Mouse (Mus musculus): ENCODE results near the gene Trpm8.
A peak's percentile ranks its signal among the peaks of the same experiment; 100 is the strongest.

The Trpm8 gene

DNA sequence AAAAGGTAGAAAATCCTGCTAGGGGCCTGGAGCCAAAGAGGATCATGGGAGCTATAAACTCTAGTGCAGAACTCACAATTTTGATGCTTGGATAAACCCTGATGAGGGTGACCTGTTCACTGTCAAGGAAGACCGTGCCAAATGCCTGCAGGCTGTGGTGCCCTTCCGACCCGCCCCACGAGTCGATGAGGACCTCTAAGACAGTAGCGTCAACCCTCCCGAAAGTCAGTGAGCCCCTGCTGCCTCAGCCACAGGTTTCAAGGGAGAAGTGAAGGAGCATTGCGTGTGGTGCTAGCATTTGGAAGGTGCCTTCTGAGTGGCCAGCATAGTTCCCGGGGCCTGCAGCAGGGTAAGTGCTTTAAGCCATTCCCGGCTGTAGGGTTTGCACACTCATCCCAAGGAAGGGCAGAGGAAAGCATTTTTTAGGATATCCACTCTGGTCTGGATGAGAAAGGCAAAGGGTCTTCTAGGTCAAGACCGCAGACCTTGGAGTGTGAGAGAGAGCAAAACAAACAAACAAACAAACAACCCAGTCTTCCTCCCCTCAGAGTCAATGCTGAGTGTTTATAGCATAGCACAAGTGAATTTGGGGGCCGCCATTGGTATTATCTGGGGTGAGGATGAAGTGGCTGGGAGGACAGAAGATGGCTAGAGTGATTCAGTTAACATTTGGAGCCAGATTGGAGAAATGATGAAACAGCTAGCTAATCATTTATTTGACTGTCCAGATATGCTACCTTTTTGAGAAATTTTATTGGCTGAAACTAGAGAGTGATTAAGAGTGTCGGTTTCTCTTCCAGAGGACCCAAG is 9.6 kb downstream of the Trpm8 start:
- Histone ChIP-seq H3K27me3 (ENCODE audit: insufficient read depth, low read length) (peaks cover 15% of the 10 kb centered on the region), H3K4me1 (replicated peaks; ENCODE audit: low read depth, low read length) (peaks cover 12% of the 10 kb centered on the region), H3K9me3 (ENCODE audit: low read length) (peaks cover 13% of the 10 kb centered on the region; the same call in 1 of the 2 replicates), H3K36me3 (ENCODE audit: insufficient read depth, low read length) (no peaks in the 10 kb centered on the region), H3K4me3 (replicated peaks; ENCODE audit: low read length) (no peak overlapping the region)
- no peak for TF ChIP-seq POU5F1 (IDR thresholded peaks at IDR 0.05; ENCODE audit: borderline replicate concordance, low read length)
- no peak for TF ChIP-seq CTCF (conservative IDR thresholded peaks at IDR 0.05; ENCODE audit: low read length)
- no peak for TF ChIP-seq NANOG (IDR thresholded peaks at IDR 0.05; ENCODE audit: borderline replicate concordance, low read length)

DNA sequence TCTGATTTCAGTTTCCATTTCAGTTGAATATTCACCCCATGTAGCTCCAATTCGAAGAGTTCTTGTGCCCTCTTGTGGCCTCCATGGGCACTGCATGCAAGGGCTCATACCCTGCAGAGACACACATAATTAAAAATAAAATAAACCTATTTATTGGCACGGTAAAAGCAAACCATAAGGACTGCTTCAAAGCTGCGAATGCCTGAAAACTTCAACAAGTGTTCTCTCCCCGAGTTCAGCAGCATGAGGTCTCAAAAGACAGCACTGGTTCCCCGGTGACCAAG is 10.2 kb downstream of the Trpm8 start:
- H3K4me1 ChIP-seq (replicated peaks; ENCODE audit: low read depth, low read length), result peaks cover 12% of the 10 kb centered on the region
- H3K9me3 ChIP-seq (ENCODE audit: low read length), result peaks cover 13% of the 10 kb centered on the region; the same call in 1 of the 2 replicates
- no peaks in the 10 kb centered on the region for H3K36me3 ChIP-seq (ENCODE audit: insufficient read depth, low read length)
- TF ChIP-seq POU5F1 (IDR thresholded peaks at IDR 0.05; ENCODE audit: borderline replicate concordance, low read length), result no peak
- TF ChIP-seq CTCF (conservative IDR thresholded peaks at IDR 0.05; ENCODE audit: low read length), result peak; percentile 100
- TF ChIP-seq NANOG (IDR thresholded peaks at IDR 0.05; ENCODE audit: borderline replicate concordance, low read length), result no peak
- no peak overlapping the region for H3K4me3 ChIP-seq (replicated peaks; ENCODE audit: low read length)
- peaks cover 17% of the 10 kb centered on the region for H3K27me3 ChIP-seq (ENCODE audit: insufficient read depth, low read length)

GRCm38 (mm10) chr1:88288056-88288788 is 10.8 kb downstream of the Trpm8 start:
- TF ChIP-seq CTCF (conservative IDR thresholded peaks at IDR 0.05; ENCODE audit: low read length) (no peak; the same call in 1 of the 2 replicates), NANOG (IDR thresholded peaks at IDR 0.05; ENCODE audit: borderline replicate concordance, low read length) (no peak), POU5F1 (IDR thresholded peaks at IDR 0.05; ENCODE audit: borderline replicate concordance, low read length) (no peak)
- Histone ChIP-seq H3K4me3 (replicated peaks; ENCODE audit: low read length) (no peak overlapping the region), H3K27me3 (ENCODE audit: insufficient read depth, low read length) (peaks cover 17% of the 10 kb centered on the region), H3K4me1 (replicated peaks; ENCODE audit: low read depth, low read length) (peaks cover 12% of the 10 kb centered on the region), H3K36me3 (ENCODE audit: insufficient read depth, low read length) (no peaks in the 10 kb centered on the region), H3K9me3 (ENCODE audit: low read length) (peaks cover 13% of the 10 kb centered on the region; the same call in 1 of the 2 replicates)

GRCm38 (mm10) chr1:88288789-88289127 is 11.3 kb downstream of the Trpm8 start:
- TF ChIP-seq POU5F1 (IDR thresholded peaks at IDR 0.05; ENCODE audit: borderline replicate concordance, low read length) (no peak), NANOG (IDR thresholded peaks at IDR 0.05; ENCODE audit: borderline replicate concordance, low read length) (no peak), CTCF (conservative IDR thresholded peaks at IDR 0.05; ENCODE audit: low read length) (no peak)
- no peaks in the 10 kb centered on the region for H3K36me3 ChIP-seq (ENCODE audit: insufficient read depth, low read length)
- H3K4me1 ChIP-seq (replicated peaks; ENCODE audit: low read depth, low read length), result peaks cover 12% of the 10 kb centered on the region
- no peak overlapping the region for H3K4me3 ChIP-seq (replicated peaks; ENCODE audit: low read length)
- H3K27me3 ChIP-seq (ENCODE audit: insufficient read depth, low read length), result peaks cover 15% of the 10 kb centered on the region
- H3K9me3 ChIP-seq (ENCODE audit: low read length), result peaks cover 13% of the 10 kb centered on the region; the same call in 1 of the 2 replicates

GRCm38 (mm10) chr1:88289152-88289551 is 11.7 kb downstream of the Trpm8 start:
- Histone ChIP-seq H3K27me3 (ENCODE audit: insufficient read depth, low read length) (peaks cover 15% of the 10 kb centered on the region), H3K4me1 (replicated peaks; ENCODE audit: low read depth, low read length) (peaks cover 8% of the 10 kb centered on the region), H3K4me3 (replicated peaks; ENCODE audit: low read length) (no peak overlapping the region), H3K9me3 (ENCODE audit: low read length) (peaks cover 13% of the 10 kb centered on the region; the same call in 1 of the 2 replicates), H3K36me3 (ENCODE audit: insufficient read depth, low read length) (no peaks in the 10 kb centered on the region)
- TF ChIP-seq NANOG (IDR thresholded peaks at IDR 0.05; ENCODE audit: borderline replicate concordance, low read length), result no peak
- no peak for TF ChIP-seq CTCF (conservative IDR thresholded peaks at IDR 0.05; ENCODE audit: low read length)

GRCm38 (mm10) chr1:88289917-88290316 is 12.5 kb downstream of the Trpm8 start:
- no peaks in the 10 kb centered on the region for H3K36me3 ChIP-seq (ENCODE audit: insufficient read depth, low read length)
- TF ChIP-seq POU5F1 (IDR thresholded peaks at IDR 0.05; ENCODE audit: borderline replicate concordance, low read length) (no peak), NANOG (IDR thresholded peaks at IDR 0.05; ENCODE audit: borderline replicate concordance, low read length) (no peak), CTCF (conservative IDR thresholded peaks at IDR 0.05; ENCODE audit: low read length) (peak; percentile 100)
- peaks cover 15% of the 10 kb centered on the region for H3K27me3 ChIP-seq (ENCODE audit: insufficient read depth, low read length)
- peaks cover 6% of the 10 kb centered on the region; the same call in 1 of the 2 replicates for H3K4me1 ChIP-seq (replicated peaks; ENCODE audit: low read depth, low read length)
- H3K9me3 ChIP-seq (ENCODE audit: low read length), result peaks cover 13% of the 10 kb centered on the region; the same call in 1 of the 2 replicates
- H3K4me3 ChIP-seq (replicated peaks; ENCODE audit: low read length), result no peak overlapping the region

DNA sequence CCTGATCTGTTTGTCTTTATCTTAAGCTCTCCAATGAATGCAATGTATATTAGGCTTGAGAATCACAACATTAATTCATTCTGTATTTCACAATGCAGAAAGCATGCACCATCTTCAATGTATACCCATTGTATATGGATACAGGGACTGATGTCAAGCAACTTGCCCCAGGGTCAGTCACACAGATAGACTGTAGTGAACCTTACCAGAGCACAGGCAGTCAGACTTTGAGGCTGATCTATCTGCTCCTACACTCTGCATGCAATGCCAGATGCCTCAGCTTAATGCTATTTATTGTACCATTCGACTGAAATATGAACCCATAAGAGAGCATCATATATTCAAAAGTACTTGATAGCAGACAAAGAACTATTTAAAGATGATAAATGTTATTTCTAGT is 13.1 kb downstream of the Trpm8 start:
- TF ChIP-seq CTCF (conservative IDR thresholded peaks at IDR 0.05; ENCODE audit: low read length), result no peak
- TF ChIP-seq NANOG (IDR thresholded peaks at IDR 0.05; ENCODE audit: borderline replicate concordance, low read length), result no peak
- no peak for TF ChIP-seq POU5F1 (IDR thresholded peaks at IDR 0.05; ENCODE audit: borderline replicate concordance, low read length)
- Histone ChIP-seq H3K4me3 (replicated peaks; ENCODE audit: low read length) (no peak overlapping the region), H3K27me3 (ENCODE audit: insufficient read depth, low read length) (peaks cover 15% of the 10 kb centered on the region), H3K9me3 (ENCODE audit: low read length) (peaks cover 13% of the 10 kb centered on the region; the same call in 1 of the 2 replicates), H3K4me1 (replicated peaks; ENCODE audit: low read depth, low read length) (peaks cover 6% of the 10 kb centered on the region; the same call in 1 of the 2 replicates), H3K36me3 (ENCODE audit: insufficient read depth, low read length) (no peaks in the 10 kb centered on the region)

- Histone ChIP-seq H3K36me3 (ENCODE audit: insufficient read depth, low read length) (no peaks in the 10 kb centered on the region), H3K27me3 (ENCODE audit: insufficient read depth, low read length) (peaks cover 9% of the 10 kb centered on the region; the same call in 1 of the 2 replicates), H3K9me3 (ENCODE audit: low read length) (peaks cover 4% of the 10 kb centered on the region; the same call in 1 of the 2 replicates), H3K4me3 (replicated peaks; ENCODE audit: low read length) (no peak overlapping the region), H3K4me1 (replicated peaks; ENCODE audit: low read depth, low read length) (peaks cover 12% of the 10 kb centered on the region)
- TF ChIP-seq NANOG (IDR thresholded peaks at IDR 0.05; ENCODE audit: borderline replicate concordance, low read length) (no peak), CTCF (conservative IDR thresholded peaks at IDR 0.05; ENCODE audit: low read length) (no peak), POU5F1 (IDR thresholded peaks at IDR 0.05; ENCODE audit: borderline replicate concordance, low read length) (no peak)
Observed at GRCm38 (mm10) chr1:88291409-88292005, 14.0 kb downstream of the Trpm8 start.

Data from E14TG2a.4 (cell line).